Mouse (Mus musculus): ENCODE results near the gene Itpkb. TPM values are rescaled to one million over a fixed set of nuclear protein-coding genes. Genes with fewer than 3 reads are reported as not detected.

Itpkb gene
- polyA plus RNA-seq, 1 experiment: 0.03 TPM

GRCm38 (mm10) chr1:180333588-180333987 lies 3.3 kb downstream of the Itpkb start:
- Histone ChIP-seq H3K9me3 (ENCODE audit: control insufficient read depth, low read length) (no peaks in the 10 kb centered on the region), H3K36me3 (ENCODE audit: control insufficient read depth) (no peaks in the 10 kb centered on the region), H3K4me3 (replicated peaks) (no peak overlapping the region), H3K4me1 (ENCODE audit: control insufficient read depth) (peaks cover 34% of the 10 kb centered on the region), H3K27me3 (ENCODE audit: control insufficient read depth) (peaks cover 58% of the 10 kb centered on the region)
- TF ChIP-seq GATA1 (IDR thresholded peaks at IDR 0.05; ENCODE audit: low read length) (no peak), TAL1 (IDR thresholded peaks at IDR 0.05; ENCODE audit: low read length) (no peak)

GRCm38 (mm10) chr1:180334541-180334940 lies 4.3 kb downstream of the Itpkb start:
- no peak overlapping the region for H3K4me3 ChIP-seq (replicated peaks)
- H3K27me3 ChIP-seq (ENCODE audit: control insufficient read depth): peaks cover 49% of the 10 kb centered on the region
- H3K4me1 ChIP-seq (ENCODE audit: control insufficient read depth): peaks cover 31% of the 10 kb centered on the region
- no peaks in the 10 kb centered on the region for H3K9me3 ChIP-seq (ENCODE audit: control insufficient read depth, low read length)
- TF ChIP-seq GATA1 (IDR thresholded peaks at IDR 0.05; ENCODE audit: low read length): no peak
- TF ChIP-seq TAL1 (IDR thresholded peaks at IDR 0.05; ENCODE audit: low read length): no peak
- no peaks in the 10 kb centered on the region for H3K36me3 ChIP-seq (ENCODE audit: control insufficient read depth)

- Histone ChIP-seq H3K4me3 (replicated peaks) (no peak overlapping the region), H3K36me3 (ENCODE audit: control insufficient read depth) (no peaks in the 10 kb centered on the region), H3K9me3 (ENCODE audit: control insufficient read depth, low read length) (no peaks in the 10 kb centered on the region), H3K4me1 (ENCODE audit: control insufficient read depth) (peaks cover 23% of the 10 kb centered on the region), H3K27me3 (ENCODE audit: control insufficient read depth) (peaks cover 37% of the 10 kb centered on the region)
- TF ChIP-seq TAL1 (IDR thresholded peaks at IDR 0.05; ENCODE audit: low read length) (no peak), GATA1 (IDR thresholded peaks at IDR 0.05; ENCODE audit: low read length) (no peak)
Observed at GRCm38 (mm10) chr1:180335513-180336375, 5.5 kb downstream of the Itpkb start.

GRCm38 (mm10) chr1:180338358-180338757 lies 8.1 kb downstream of the Itpkb start:
- no peaks in the 10 kb centered on the region for H3K36me3 ChIP-seq (ENCODE audit: control insufficient read depth)
- H3K4me1 ChIP-seq (ENCODE audit: control insufficient read depth): peaks cover 6% of the 10 kb centered on the region
- peaks cover 11% of the 10 kb centered on the region for H3K27me3 ChIP-seq (ENCODE audit: control insufficient read depth)
- no peaks in the 10 kb centered on the region for H3K9me3 ChIP-seq (ENCODE audit: control insufficient read depth, low read length)
- TF ChIP-seq GATA1 (IDR thresholded peaks at IDR 0.05; ENCODE audit: low read length) (no peak), TAL1 (IDR thresholded peaks at IDR 0.05; ENCODE audit: low read length) (no peak)
- H3K4me3 ChIP-seq (replicated peaks): no peak overlapping the region

DNA sequence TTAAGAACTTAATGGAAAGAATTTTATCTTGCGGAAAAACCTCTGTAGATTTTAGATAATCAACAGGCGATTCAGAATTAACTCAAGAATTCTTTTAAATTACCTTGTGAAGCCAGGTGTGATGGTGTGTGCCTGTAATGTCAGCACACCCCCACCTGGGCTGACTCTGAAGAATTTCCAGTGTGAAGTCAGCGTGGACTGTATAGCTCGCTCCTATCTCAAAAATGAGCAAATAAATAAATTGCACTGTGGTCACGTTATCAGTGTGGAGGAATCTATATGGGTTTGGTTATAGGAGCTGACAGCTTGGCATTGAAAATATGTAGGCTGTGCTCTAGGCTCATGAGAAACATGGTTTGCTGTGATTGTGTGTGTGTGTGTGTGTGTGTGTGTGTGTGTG lies 8.9 kb downstream of the Itpkb start:
- Histone ChIP-seq H3K27me3 (ENCODE audit: control insufficient read depth) (peaks cover 3% of the 10 kb centered on the region; the same call in 1 of the 2 replicates), H3K4me1 (ENCODE audit: control insufficient read depth) (peaks cover 2% of the 10 kb centered on the region), H3K36me3 (ENCODE audit: control insufficient read depth) (no peaks in the 10 kb centered on the region), H3K9me3 (ENCODE audit: control insufficient read depth, low read length) (no peaks in the 10 kb centered on the region), H3K4me3 (replicated peaks) (no peak overlapping the region)
- TF ChIP-seq TAL1 (IDR thresholded peaks at IDR 0.05; ENCODE audit: low read length): no peak
- TF ChIP-seq GATA1 (IDR thresholded peaks at IDR 0.05; ENCODE audit: low read length): no peak

DNA sequence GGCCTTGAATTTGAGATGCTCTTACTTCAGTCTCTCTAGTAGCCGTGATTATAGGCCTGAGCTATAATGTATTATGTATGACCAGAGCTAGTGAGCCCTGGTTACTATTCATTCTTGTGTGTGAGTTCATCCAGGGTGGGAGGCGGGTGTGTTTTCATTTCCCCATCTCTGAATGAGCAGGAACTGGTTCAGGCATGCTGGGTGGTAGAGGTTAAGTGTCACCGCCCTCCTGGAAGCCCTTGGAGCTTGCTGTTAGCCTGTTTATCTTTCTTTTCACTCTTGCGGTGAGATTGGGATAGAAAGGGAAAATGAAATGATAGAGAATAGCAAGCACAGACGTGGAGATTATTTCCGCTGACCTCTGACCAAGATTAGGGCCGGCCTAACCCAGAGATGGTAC lies 12.7 kb downstream of the Itpkb start:
- no peaks in the 10 kb centered on the region for H3K4me1 ChIP-seq (ENCODE audit: control insufficient read depth)
- no peak overlapping the region for H3K4me3 ChIP-seq (replicated peaks)
- H3K27me3 ChIP-seq (ENCODE audit: control insufficient read depth): no peaks in the 10 kb centered on the region; the same call in 1 of the 2 replicates
- no peaks in the 10 kb centered on the region for H3K9me3 ChIP-seq (ENCODE audit: control insufficient read depth, low read length)
- no peaks in the 10 kb centered on the region for H3K36me3 ChIP-seq (ENCODE audit: control insufficient read depth)
- no peak for TF ChIP-seq GATA1 (IDR thresholded peaks at IDR 0.05; ENCODE audit: low read length)
- no peak for TF ChIP-seq TAL1 (IDR thresholded peaks at IDR 0.05; ENCODE audit: low read length)

GRCm38 (mm10) chr1:180343434-180344210 lies 13.3 kb downstream of the Itpkb start:
- Histone ChIP-seq H3K9me3 (ENCODE audit: control insufficient read depth, low read length) (no peaks in the 10 kb centered on the region), H3K4me1 (ENCODE audit: control insufficient read depth) (peaks cover 2% of the 10 kb centered on the region; the same call in 1 of the 2 replicates), H3K27me3 (ENCODE audit: control insufficient read depth) (no peaks in the 10 kb centered on the region; the same call in 1 of the 2 replicates), H3K4me3 (replicated peaks) (no peak overlapping the region), H3K36me3 (ENCODE audit: control insufficient read depth) (no peaks in the 10 kb centered on the region)
- TF ChIP-seq GATA1 (IDR thresholded peaks at IDR 0.05; ENCODE audit: low read length): no peak
- TF ChIP-seq TAL1 (IDR thresholded peaks at IDR 0.05; ENCODE audit: low read length): no peak

DNA sequence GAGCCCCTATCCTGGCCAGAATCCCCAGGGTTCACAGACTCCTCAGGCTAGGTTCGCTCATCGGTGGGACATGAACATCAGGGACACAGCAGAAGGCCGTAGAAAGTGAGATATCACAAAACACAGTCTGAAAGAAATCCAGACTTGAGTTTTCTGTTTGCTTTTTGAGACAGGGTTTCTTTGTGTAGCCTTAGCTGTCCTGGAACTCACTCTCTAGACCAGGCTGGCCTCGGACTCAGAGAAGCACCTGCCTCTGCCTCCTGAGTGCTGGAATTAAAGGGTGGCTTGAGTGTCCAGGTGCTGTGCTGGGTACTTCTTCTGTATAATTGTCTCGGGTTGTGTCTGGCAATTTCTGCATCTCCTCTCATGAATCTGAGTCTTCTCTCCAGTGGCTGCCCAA lies 14.8 kb downstream of the Itpkb start:
- Histone ChIP-seq H3K27me3 (ENCODE audit: control insufficient read depth) (no peaks in the 10 kb centered on the region; the same call in 1 of the 2 replicates), H3K36me3 (ENCODE audit: control insufficient read depth) (no peaks in the 10 kb centered on the region), H3K4me3 (replicated peaks) (no peak overlapping the region), H3K9me3 (ENCODE audit: control insufficient read depth, low read length) (no peaks in the 10 kb centered on the region), H3K4me1 (ENCODE audit: control insufficient read depth) (peaks cover 13% of the 10 kb centered on the region)
- TF ChIP-seq TAL1 (IDR thresholded peaks at IDR 0.05; ENCODE audit: low read length) (no peak), GATA1 (IDR thresholded peaks at IDR 0.05; ENCODE audit: low read length) (no peak)

GRCm38 (mm10) chr1:180347059-180347458 lies 16.8 kb downstream of the Itpkb start:
- Histone ChIP-seq H3K4me3 (replicated peaks) (no peak overlapping the region), H3K27me3 (ENCODE audit: control insufficient read depth) (no peaks in the 10 kb centered on the region; the same call in 1 of the 2 replicates), H3K36me3 (ENCODE audit: control insufficient read depth) (no peaks in the 10 kb centered on the region), H3K4me1 (ENCODE audit: control insufficient read depth) (peaks cover 13% of the 10 kb centered on the region), H3K9me3 (ENCODE audit: control insufficient read depth, low read length) (no peaks in the 10 kb centered on the region)
- no peak for TF ChIP-seq TAL1 (IDR thresholded peaks at IDR 0.05; ENCODE audit: low read length)
- no peak for TF ChIP-seq GATA1 (IDR thresholded peaks at IDR 0.05; ENCODE audit: low read length)
